Mouse (Mus musculus): ENCODE measurements around the gene Tmem127.
"Not testable (repeated sequence)": the region's sequence is repeated elsewhere in the genome, so short reads cannot be mapped to it uniquely, and the experiment has no call there.

GRCm38 (mm10) chr2:127272049-127272448, 24.3 kb downstream of the Tmem127 start:
- TF ChIP-seq EP300 (IDR thresholded peaks at IDR 0.05; ENCODE audit: low read length); POLR2A (IDR thresholded peaks at IDR 0.05; ENCODE audit: low read depth, low read length); USF1 (IDR thresholded peaks at IDR 0.05; ENCODE audit: low read depth, low read length); CTCF (conservative IDR thresholded peaks at IDR 0.05 in 1 of 2, IDR thresholded peaks at IDR 0.05 in 1 of 2; ENCODE audit: low read depth in 2 of 2, low read length in 2 of 2): not testable (repeated sequence)
